Mouse (Mus musculus) fat pad, adult 2 months (tissue): ENCODE data around the gene Lpin1.

Experiments used
- DNase-seq: peaks from one replicate; pipeline ENCODE4 v3.0.0-alpha.2; 2011; ENCODE audit warnings: low read depth, low spot score; ENCODE audit errors: extremely low read depth

Gene Lpin1

DNA sequence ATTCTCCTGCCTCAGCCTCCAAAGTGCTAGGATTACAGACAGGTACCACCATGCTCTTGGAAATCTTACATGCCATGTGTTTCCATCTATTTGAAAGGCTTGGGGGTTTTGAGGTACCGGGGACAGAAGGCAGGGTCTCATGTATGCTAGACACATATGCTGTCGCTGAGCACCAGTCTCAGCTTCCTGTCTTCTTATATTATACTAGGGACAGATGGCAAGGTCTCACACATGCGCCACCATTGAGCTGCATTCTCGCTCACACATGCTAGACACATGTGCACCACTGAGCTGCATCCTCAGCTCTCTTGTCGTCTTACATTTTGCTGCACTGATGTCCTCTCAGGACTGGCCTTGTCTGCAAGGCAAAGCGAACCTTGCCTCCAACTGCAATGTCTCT lies 8.7 kb upstream of the Lpin1 start:
- DNase-seq = no peak

DNA sequence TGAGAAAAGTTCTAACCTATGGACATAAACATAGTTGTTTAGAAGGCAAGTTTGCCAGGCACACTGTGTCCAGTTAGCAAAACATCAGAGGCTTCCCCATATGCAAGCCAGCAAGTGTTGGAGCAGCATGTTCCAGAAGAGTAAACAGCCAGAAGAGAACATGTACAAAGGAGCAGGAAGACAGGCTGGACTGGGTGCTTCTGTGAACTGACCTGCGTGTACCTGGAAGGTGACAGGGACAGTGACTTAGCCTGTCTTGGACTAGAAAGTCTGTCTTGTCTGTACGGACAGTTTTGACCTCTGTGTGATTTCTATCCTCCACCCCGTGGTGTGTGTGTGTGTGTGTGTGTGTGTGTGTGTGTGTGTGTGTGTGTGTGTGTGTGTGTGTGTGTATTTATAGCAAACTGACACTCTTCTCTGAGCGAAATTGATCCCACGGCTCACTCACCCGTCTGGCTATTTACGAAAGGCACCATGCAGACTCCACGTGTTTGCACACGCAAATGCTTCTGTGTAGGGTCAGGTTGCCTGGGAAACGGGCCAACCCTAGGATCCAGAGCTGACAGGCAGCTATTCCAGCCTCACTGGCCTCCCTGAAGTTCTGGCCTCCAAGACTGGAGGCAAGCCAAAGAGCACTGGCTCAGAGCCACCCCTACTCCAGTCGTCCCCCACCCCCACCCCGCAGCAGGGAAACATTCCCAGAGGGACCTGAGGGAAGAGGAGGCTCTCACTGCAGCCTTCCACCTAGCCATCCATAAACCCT lies 7.9 kb upstream of the Lpin1 start:
- DNase-seq = no peak

DNA sequence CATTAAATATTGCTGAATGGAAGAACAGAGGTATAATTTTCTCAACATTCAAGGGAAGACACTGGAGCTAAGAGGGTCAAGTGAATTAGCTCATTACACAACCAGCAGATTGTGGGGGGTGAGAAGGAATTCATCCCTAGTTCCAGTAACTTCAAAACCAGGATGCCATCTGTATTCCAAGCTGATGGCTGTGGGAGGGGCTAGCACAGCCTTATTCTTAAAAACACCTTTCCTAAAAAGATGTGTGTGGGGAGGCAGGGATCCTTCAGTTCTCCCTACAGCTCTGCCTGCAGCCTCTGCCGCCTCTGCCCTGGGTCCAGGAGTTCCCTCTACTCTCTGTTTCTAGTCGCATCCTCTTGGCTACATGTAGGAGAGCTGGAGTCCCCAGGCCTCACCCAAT lies 5.0 kb upstream of the Lpin1 start:
- no peak for DNase-seq

DNA sequence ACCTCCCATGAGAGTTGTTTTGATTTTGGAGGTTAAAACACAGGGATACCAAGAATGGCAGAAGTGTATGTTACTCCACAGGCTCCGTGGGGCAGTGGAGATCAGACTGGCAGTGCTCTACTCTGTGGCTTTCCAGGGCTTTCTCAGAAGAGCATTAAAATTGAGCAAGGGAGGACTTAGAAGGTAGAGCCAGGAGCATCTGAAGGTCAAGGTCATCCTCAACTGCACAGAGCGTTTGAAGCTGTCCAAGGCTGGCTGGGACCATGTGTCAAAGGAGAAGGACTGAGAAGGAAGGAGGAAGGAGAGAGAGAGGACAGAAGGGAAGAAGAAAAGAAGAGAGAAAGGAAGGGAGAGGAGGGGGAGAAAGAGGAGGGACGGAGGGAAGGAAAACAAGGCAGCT lies 3.8 kb upstream of the Lpin1 start:
- DNase-seq = no peak

DNA sequence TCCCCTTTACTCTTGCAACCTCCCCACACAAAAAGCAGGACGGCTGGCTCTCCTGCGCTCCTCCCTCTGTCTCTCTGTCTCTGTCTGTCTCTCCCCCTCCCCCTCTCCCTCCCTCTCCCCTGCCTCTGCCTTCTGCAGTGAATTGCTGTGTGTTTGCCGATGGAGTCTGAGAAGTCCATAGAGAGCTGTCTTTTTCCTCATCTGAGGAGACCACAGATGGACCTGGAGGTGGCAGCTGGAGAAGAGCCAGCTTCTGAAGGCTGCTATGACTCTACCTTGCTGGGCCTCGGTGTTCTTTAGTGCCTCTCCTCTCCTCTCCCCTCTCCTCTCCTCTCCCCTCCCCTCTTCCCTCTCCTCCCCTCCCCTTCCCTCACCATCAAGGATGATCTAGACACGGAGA lies 5.1 kb downstream of the Lpin1 start:
- no peak for DNase-seq

DNA sequence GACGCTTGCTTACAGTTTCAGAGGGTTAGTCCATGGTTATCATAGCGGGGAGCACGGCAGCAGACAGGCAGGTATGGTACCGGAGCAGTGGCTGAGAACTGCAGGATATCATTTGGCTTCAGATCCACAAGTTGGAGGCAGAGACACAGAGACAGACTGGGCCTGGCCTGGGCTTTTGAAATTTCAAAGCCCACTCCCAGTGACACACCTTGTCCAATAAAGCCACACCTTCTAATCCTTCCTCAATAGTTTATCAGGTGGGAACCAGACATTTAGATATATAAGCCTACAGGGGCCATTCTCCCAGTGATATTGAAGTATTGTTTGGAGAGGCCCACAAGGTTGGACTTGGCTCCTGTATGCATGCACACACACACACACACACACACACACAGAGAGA lies 8.5 kb downstream of the Lpin1 start:
- DNase-seq = no peak

DNA sequence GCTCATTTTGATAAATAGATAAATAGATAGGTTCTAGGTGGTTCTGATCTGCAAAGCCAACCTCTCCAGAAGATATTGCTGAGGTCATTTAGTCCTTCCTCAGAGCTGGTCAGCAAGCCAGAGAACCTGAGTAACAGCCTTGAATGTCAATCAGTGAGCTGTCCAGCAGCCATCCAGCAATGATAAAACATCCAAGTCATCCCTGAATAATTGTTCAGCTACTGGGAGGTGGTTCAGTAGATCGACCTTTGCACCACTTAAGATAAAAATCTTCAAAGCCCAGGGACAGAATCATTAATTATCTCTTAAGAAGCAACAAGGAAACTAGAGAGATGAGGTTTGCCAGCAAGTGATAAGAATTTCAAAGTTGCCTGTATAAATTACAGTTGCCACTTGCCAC lies 10.4 kb downstream of the Lpin1 start:
- no peak for DNase-seq

DNA sequence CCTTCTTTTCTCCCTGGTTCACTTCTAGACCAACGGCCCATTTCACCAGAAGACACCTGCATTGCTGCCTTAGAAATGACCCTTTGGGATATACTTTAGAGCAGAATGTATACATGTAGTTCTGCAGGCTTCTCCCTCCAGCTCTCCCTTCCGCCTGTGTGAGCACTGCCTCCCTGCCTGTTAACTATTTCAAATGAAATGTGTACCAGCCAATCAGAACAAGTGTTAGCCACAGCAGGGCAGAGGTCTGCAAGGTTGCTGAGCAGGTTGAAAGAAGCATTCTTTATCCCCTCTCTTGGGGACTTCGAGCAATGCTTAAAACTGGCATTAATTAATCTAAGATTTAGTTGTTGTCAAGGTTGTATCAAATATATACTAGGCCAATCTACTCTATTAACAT lies 11.4 kb downstream of the Lpin1 start:
- no peak for DNase-seq

DNA sequence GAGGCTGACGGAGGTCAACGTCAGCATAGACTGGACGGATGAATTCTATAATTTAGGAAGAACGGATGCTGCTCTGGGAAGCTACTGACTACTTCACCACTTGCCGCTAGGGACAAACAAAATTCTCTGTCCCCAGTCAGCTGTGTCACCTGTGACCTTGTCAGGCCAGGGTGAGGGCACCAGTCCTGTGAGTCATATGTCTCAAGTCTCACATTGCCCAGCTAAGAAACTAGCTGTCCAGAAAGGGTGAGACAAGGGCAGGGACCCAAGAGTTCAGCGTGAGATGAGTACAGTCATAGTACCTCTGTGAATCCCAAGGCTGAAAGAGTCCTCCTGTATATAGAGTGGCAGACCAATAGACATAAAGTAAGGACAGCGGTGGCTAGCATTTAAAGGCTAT lies 17.0 kb downstream of the Lpin1 start:
- DNase-seq = no peak

DNA sequence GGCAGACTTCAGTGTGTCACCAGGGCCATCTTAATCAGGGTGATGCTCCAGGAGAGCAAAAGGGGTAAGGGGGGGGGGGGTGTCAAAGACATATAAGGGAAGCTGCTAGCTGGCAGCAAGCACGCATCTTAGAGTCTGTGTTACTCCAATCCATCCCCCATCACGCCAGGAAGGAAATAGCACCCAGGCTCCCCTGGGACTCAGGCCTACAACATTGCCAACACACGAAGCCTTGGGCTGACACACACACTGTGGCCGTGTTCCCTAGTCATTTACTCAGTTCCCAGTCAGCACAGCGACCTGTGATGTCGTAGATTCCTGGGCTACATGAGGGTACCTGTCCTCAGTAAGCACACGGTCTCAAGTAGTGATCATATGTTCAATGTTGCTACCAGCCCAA lies 17.8 kb downstream of the Lpin1 start:
- DNase-seq = no peak

DNA sequence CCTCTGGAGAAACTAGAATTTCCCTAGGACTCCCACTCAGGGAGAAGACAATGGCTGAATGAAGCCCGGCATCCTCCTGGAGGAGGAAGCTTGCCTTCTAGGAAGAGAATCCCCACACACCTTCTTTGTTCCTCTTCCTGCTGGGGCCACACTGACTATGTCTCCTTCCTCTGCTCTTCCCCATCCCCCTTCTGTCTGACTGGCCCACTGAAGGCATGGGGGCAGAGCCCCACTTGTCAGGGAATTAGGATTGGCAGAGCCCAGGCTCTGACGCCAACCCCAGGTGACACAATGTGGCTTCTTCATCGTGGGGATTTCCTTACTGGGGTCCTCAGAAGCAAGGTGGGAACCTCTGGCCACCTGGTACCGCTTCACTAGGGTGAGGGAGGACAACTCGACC lies 18.3 kb downstream of the Lpin1 start:
- DNase-seq = no peak

DNA sequence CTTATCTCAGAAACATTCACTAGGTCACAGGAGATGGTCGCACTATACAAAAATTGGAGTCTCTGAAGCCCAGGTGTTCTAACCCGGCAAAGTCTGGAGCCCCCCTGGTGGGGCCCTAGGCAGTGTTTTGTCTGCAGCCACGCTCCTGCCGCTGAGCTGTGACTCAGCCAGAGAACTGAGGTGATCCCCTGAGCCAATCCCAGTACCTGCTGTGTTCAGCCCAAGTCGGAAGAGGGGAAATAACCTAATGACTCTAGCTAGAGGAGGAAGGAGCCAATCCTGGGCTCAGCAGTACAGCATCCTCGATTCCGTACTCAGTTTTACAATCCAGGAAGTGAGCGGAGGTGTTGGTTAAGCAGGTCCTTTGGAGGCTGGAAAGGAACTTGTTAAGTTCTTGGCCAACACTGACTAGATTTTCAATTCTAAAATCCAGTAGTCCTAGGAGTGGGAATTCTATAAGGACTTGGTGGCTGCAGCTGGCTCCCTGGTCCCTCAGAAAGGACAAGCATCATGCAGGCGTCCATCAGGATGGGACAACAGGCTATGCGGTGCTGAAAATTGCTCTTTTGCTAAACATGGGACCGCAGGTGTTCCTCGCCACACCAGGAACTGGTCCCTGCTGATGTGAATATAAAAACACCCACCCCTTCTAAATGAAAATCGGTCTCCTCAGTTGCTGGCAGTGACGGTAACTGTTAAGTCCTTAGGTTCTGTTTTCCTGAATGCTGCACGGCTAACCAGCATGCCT lies 19.1 kb downstream of the Lpin1 start:
- DNase-seq = no peak

DNA sequence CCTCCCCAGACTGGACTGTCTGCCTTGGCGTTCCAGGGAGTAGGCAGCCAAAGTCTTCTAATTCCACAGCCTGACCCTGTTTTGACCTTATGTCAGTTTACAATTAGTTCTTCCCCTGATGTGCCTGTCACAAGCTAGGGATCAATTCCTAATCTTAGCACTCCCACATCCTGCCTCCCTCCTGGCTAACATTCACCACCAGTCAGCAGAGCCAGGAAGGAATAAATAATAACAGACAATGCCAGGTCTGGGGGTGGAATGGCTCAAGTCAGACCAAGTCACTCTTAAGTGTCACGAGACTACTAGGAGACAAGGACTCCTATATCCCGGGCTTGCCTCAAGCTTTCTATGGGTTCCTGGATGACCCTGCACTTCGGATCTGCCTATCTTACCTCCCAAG lies 20.8 kb downstream of the Lpin1 start:
- peak; percentile 93 for DNase-seq

DNA sequence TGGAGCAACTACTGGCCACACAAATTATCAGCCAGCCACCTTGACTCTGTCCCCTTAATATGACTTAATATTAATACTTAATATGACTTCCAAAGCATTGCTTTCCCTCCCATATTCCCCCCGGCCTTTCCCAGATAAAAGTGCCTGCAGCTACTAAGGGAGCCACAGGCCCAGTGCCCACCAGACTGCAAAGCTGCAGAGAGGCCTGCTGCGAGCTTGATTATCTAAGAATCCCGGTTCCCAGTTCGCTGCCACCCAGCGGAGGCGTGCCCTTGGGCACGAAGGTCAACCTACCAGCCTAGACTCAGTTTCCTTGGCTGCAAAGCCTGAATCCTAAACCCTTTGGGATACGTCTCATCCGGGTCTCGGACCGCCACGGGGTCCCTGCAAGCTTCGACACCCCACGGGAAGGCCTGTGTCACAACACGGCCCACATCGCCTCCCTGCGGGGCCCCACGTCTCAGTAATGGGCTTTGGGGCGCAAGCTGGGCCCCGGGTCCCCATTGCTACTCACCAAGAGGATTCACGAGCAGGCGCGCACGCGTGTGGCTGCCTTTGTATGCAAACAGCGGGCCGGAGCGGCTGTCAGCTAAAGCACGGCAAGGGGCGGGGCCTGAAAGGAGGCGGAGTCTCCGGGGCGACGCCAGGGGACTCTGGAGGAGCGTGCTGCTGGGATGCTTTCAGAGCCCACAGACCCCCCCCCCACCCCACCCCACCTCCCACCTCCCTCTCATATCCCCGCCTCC lies 21.4 kb downstream of the Lpin1 start:
- no peak for DNase-seq

DNA sequence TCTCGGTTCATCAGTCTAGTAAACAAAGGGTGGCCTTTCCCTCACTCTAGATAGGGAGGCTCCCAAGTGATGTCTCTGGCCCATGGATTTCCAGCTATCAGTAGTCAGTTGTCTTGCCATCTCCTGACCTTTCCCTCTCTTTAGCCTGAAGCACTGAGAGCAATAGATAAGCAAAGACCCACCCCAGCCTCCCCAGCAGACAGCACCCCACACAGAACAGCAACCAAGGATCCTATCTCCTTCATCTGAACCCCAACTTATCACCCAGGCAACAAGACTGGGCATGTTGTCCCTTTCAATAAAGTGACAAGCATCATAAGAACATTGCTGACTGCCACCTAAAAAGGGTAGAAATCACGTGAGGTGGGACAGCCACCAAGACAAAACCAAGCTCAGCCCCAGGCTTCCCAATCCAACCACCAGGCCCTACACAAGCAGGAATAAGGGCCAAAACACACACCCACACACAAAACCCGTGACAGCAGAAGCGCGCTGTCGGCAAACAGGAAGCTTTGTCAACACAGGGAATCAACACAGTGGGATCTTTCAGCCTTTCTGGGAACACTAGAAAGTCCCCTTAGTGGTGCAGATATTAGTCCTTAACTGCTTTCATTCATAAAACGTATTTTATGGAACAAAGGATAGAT lies 22.2 kb downstream of the Lpin1 start:
- no peak for DNase-seq

DNA sequence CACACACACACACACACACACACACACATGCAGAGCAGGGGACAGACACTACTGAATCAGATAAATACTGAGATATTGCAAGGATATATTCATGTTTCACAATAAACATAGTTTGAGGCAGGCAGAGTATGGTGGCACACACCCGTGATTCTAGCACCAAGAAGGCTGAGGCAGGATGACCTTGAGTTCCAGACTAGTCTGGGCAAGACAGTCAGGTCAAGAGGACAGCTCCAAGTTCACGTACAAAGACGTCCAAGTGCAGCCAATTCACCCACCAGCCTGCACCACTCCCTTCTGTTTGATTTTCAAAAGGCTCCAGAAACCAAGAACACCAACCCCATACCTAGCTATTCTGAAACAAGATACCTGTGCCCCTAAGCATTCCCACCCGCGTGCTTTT lies 23.0 kb downstream of the Lpin1 start:
- DNase-seq = no peak

DNA sequence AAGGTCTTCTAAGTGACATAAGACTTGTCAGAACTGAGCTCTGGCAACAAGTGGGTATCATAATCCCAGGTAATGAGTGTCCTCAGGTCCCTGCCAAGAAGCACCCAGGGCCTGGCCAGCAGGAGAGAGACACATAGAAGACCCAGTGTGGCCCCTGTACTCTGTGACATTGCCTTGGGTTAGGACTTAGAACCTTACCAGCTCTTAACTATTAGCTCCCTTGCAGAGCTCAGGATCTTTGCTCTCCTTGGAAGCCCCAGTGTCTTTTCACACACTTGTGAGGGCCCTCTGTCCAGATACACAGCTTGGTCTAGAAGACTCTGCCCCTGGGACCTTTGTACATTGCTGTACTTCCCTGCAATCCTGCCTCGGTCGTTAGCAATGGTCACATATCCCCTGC lies 23.7 kb downstream of the Lpin1 start:
- peak; percentile 70 for DNase-seq

DNA sequence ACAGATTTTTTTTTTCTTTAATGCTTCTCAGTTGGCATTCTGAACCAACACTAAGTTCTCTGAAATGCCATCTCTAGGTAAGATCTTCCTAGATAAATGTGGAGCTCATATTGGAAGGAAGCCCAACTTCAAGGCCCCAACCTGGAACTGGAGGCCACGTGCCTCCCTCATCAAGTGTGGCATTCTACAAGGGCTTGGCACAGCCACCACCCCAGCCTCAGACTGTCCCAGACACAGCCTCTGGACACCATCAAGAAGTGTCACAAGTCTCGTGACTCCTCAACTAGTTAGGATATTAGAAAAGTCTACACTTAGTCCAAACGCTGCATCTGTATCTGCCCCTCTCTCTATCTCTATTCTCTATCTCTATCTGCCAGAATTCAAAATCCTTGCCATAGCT lies 25.8 kb downstream of the Lpin1 start:
- peak; percentile 42 for DNase-seq

DNA sequence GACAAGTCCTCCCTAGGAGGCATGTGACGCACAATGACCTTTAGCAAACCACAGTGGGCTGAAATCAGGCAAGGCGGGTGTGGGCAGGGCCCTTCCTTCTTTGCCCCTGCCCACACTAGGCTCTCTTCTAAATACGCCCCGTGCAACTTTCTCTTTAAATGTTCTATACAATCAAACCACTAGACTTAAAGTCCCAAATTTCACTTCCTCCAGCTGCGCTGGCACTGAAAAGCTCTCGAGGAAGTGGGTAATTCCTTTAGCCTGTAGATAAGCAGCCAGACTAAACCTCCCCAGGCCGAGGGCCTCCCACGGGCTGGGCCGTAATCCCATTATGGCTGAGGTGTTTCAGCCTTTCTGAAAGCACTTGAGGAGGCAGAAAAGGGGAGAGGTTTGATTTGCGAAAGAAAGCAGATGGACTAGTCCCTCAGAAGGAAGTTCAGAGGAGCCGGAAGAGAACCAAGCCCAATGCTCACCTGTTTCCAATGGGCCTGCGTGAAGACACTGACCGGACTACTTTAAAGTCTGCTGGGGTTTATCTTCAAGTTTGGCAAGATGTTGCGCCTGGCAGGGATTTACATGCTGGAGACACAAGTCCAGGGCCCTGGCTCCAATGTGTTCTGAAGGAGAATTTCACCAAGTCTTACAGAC lies 26.6 kb downstream of the Lpin1 start:
- peak; percentile 92 for DNase-seq

DNA sequence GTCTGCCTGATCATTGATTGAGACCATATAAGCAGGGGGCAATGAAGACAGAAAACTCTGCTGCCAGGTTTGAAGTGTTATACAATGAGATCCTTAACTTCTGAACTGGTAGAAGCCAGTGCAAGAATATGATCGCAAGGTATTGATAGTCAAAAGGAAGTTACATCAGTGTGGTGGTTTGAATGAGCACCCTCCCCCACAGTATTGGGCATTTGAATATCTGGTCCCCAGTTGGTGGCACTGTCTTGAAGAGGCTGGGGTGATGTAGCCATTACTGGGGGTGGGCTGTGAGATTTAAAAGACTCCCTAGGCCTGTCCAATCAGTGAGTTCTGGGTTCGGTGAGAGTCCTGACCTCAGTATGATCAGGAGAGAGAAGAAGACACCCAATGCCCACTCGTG lies 27.5 kb downstream of the Lpin1 start:
- DNase-seq = no peak

DNA sequence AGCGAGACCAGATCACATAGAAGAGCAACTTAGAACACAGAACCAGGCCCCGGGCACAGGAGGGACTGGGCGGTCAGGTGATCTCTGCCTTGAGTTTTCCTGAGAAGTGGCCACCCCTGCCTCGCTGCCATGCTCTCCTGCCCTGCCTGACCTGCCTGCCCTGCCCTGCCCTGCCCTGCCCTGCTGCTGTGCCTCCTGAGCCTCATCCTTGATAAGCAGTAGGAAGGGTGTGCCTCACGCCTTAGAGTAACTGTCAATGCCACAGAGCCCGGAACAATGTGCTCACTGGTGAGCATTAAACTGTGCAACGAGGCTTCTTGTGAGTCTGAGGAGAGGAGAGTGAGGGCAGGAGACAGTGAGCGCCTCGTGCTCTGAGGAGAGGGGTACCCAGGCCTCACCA lies 30.5 kb downstream of the Lpin1 start:
- DNase-seq = no peak
